In the genomic region with DNA sequence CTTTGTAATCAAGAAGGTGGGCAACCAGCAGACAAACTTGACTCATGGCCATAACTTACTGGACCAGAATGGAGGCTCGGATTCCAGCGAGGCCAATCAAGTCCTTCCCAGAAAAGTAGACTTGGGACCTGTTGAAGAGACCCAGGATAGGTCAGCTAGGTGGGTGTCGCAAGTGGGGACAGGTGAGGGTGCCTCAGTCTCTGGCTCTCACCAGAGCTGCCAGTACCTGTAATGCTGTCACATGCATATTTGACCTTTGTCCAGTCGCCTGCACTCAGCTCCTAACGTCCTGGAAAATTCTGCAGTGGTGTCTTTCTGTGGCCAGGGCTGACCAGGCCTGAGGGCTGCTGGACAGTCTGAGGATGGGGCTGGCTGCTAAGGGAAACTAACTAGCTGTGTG, we compare ENCODE assay signal across 23 mouse cellular contexts. TPM values are rescaled to one million over a fixed set of nuclear protein-coding genes. Genes with fewer than 3 reads are reported as not detected.
DNase-seq lines count a peak whose midpoint lies in the region; ATAC-seq and TF ChIP-seq lines count a peak whose summit lies in the region.
"Had no signal": no experiment of that assay in that cellular context is flagged by ENCODE, and none has a peak within 500 bp of the region (broad histone marks: within the 10 kb centered on the region; RNA-seq: fewer than 3 reads in every experiment).

No protein-coding gene starts in this region.

- no peak overlapping the region for H3K27ac ChIP-seq in forebrain, embryonic 11.5 days (ENCODE audit: low read depth, low read length)
- no peak overlapping the region for H3K27ac ChIP-seq in forebrain, postnatal 0 days (ENCODE audit: low read depth, low read length)
- H3K27ac ChIP-seq in kidney, postnatal 0 days: no peak overlapping the region
- no peak overlapping the region for H3K27ac ChIP-seq in midbrain, embryonic 12.5 days (replicated peaks)
- no peak overlapping the region for H3K27ac ChIP-seq in midbrain, embryonic 16.5 days (ENCODE audit: low read length)
- H3K27ac ChIP-seq: forebrain, embryonic 12.5 days; heart, embryonic 15.5 days; hindbrain, embryonic 15.5 days; neural tube, embryonic 12.5 days; stomach, postnatal 0 days had no signal

- intact Hi-C loops in heart, postnatal 10 days (cut with DNase I): no loop called here

- DNase-seq in forebrain, embryonic 11.5 days (ENCODE audit: low spot score): no peak
- DNase-seq in forebrain, postnatal 0 days: no peak
- no peak for DNase-seq in kidney, postnatal 0 days (ENCODE audit: low spot score)
- DNase-seq in kidney, adult 8-10 months: no peak
- DNase-seq in adrenal gland, postnatal 14 days: no peak
- no peak for DNase-seq in heart, postnatal 10 days
- DNase-seq: gastrocnemius, postnatal 14 days; layer of hippocampus, postnatal 36 days; right cerebral cortex, adult 18-20 months; thymus, adult 18-20 months had no signal

- H3K27me3 ChIP-seq in forebrain, embryonic 11.5 days (ENCODE audit: control insufficient read depth, insufficient read depth, low read length): no peaks in the 10 kb centered on the region
- H3K27me3 ChIP-seq in forebrain, postnatal 0 days (ENCODE audit: insufficient read depth, low read length): no peaks in the 10 kb centered on the region
- no peaks in the 10 kb centered on the region for H3K27me3 ChIP-seq in kidney, postnatal 0 days (ENCODE audit: insufficient read depth, low read length)
- H3K27me3 ChIP-seq in midbrain, embryonic 12.5 days: no peaks in the 10 kb centered on the region
- H3K27me3 ChIP-seq in midbrain, embryonic 16.5 days (ENCODE audit: control insufficient read depth, insufficient read depth, low read depth, low read length): no peaks in the 10 kb centered on the region
- H3K27me3 ChIP-seq: CH12.LX; forebrain, embryonic 12.5 days; heart, embryonic 15.5 days; hindbrain, embryonic 15.5 days; neural tube, embryonic 12.5 days had no signal

- peak; percentile 44; the same call in 1 of the 2 replicates for ATAC-seq in forebrain, embryonic 11.5 days (replicated peaks; ENCODE audit: low FRiP score)
- no peak for ATAC-seq in forebrain, postnatal 0 days
- ATAC-seq in kidney, postnatal 0 days (replicated peaks; ENCODE audit: low FRiP score, low read depth): peak; percentile 38
- ATAC-seq in midbrain, embryonic 12.5 days (ENCODE audit: low FRiP score, low read depth): 0 out of 2 replicates have a peak, but pooled peaks have one; percentile 38
- no peak for ATAC-seq in midbrain, embryonic 16.5 days
- ATAC-seq: activated CD4-positive, CD25-positive, alpha-beta regulatory T cell, adult 4 months; inflammation-experienced regulatory T-cells, adult 6 months had no signal

- WGBS in forebrain, embryonic 11.5 days: 86% methylated on average over 5 of the region's 5 CpGs
- WGBS in forebrain, postnatal 0 days: 90% methylated on average over 5 of the region's 5 CpGs
- 82% methylated on average over 5 of the region's 5 CpGs for WGBS in kidney, postnatal 0 days
- 86% methylated on average over 5 of the region's 5 CpGs for WGBS in midbrain, embryonic 12.5 days
- 95% methylated on average over 5 of the region's 5 CpGs for WGBS in midbrain, embryonic 16.5 days

- H3K4me3 ChIP-seq in forebrain, embryonic 11.5 days (ENCODE audit: low read depth, low read length): no peak overlapping the region
- H3K4me3 ChIP-seq in forebrain, postnatal 0 days (ENCODE audit: low read depth, low read length): no peak overlapping the region
- H3K4me3 ChIP-seq in kidney, postnatal 0 days (replicated peaks; ENCODE audit: low read depth, low read length): no peak overlapping the region
- no peak overlapping the region for H3K4me3 ChIP-seq in midbrain, embryonic 12.5 days
- H3K4me3 ChIP-seq in midbrain, embryonic 16.5 days (ENCODE audit: low read depth, low read length): no peak overlapping the region
- H3K4me3 ChIP-seq: erythroblast, embryonic 14.5 days; forebrain, embryonic 12.5 days; heart, embryonic 15.5 days; hindbrain, embryonic 15.5 days; midbrain, embryonic 10.5 days; neural tube, embryonic 12.5 days had no signal

- H3K4me2 ChIP-seq in forebrain, embryonic 11.5 days (ENCODE audit: low read depth, low read length, severe bottlenecking): no peak overlapping the region
- no peak overlapping the region for H3K4me2 ChIP-seq in forebrain, postnatal 0 days (ENCODE audit: low read depth)
- H3K4me2 ChIP-seq in kidney, postnatal 0 days (ENCODE audit: low read length): no peak overlapping the region
- H3K4me2 ChIP-seq in midbrain, embryonic 12.5 days (replicated peaks): no peak overlapping the region
- H3K4me2 ChIP-seq in midbrain, embryonic 16.5 days (ENCODE audit: low read length): no peak overlapping the region
- H3K4me2 ChIP-seq: forebrain, embryonic 12.5 days; heart, embryonic 15.5 days; hindbrain, embryonic 15.5 days; lung, embryonic 14.5 days had no signal

- peaks cover 9% of the 10 kb centered on the region for H3K36me3 ChIP-seq in forebrain, embryonic 11.5 days (ENCODE audit: control insufficient read depth, insufficient read depth, low read length)
- H3K36me3 ChIP-seq in forebrain, postnatal 0 days (ENCODE audit: insufficient read depth): peaks cover 21% of the 10 kb centered on the region
- peaks cover 7% of the 10 kb centered on the region for H3K36me3 ChIP-seq in kidney, postnatal 0 days (ENCODE audit: insufficient read depth, low read length)
- H3K36me3 ChIP-seq in midbrain, embryonic 12.5 days: peaks cover 19% of the 10 kb centered on the region
- H3K36me3 ChIP-seq in midbrain, embryonic 16.5 days (ENCODE audit: control insufficient read depth, insufficient read depth, low read length): peaks cover 14% of the 10 kb centered on the region

- H3K9me3 ChIP-seq in forebrain, embryonic 11.5 days (ENCODE audit: control insufficient read depth, low read length): no peaks in the 10 kb centered on the region
- no peaks in the 10 kb centered on the region for H3K9me3 ChIP-seq in forebrain, postnatal 0 days (ENCODE audit: low read length)
- no peaks in the 10 kb centered on the region for H3K9me3 ChIP-seq in kidney, postnatal 0 days (replicated peaks; ENCODE audit: low read length)
- no peaks in the 10 kb centered on the region for H3K9me3 ChIP-seq in midbrain, embryonic 12.5 days
- no peaks in the 10 kb centered on the region for H3K9me3 ChIP-seq in midbrain, embryonic 16.5 days (replicated peaks; ENCODE audit: control insufficient read depth, low read length, poor library complexity, severe bottlenecking)
- H3K9me3 ChIP-seq: forebrain, embryonic 12.5 days; heart, embryonic 15.5 days; hindbrain, embryonic 15.5 days; midbrain, embryonic 10.5 days; neural tube, embryonic 12.5 days had no signal

- no peak overlapping the region for H3K9ac ChIP-seq in forebrain, embryonic 11.5 days (ENCODE audit: low read length)
- H3K9ac ChIP-seq in forebrain, postnatal 0 days: no peak overlapping the region
- H3K9ac ChIP-seq in kidney, postnatal 0 days (ENCODE audit: low read depth, low read length): no peak overlapping the region
- no peak overlapping the region for H3K9ac ChIP-seq in midbrain, embryonic 12.5 days (replicated peaks)
- no peak overlapping the region for H3K9ac ChIP-seq in midbrain, embryonic 16.5 days (ENCODE audit: low read depth, low read length)
- H3K9ac ChIP-seq: forebrain, embryonic 12.5 days; heart, embryonic 15.5 days; hindbrain, embryonic 15.5 days; lung, embryonic 14.5 days; neural tube, embryonic 12.5 days had no signal

- no peak for TF ChIP-seq CTCF in forebrain, postnatal 0 days (IDR thresholded peaks at IDR 0.05; ENCODE audit: low read depth)
- no peak for TF ChIP-seq CTCF in kidney, postnatal 0 days (IDR thresholded peaks at IDR 0.05; ENCODE audit: low read depth)

- H3K4me1 ChIP-seq in forebrain, embryonic 11.5 days (replicated peaks; ENCODE audit: control insufficient read depth, insufficient read depth, low read length): no peaks in the 10 kb centered on the region; the same call in 1 of the 2 replicates
- no peaks in the 10 kb centered on the region for H3K4me1 ChIP-seq in forebrain, postnatal 0 days (ENCODE audit: insufficient read depth)
- H3K4me1 ChIP-seq in kidney, postnatal 0 days (replicated peaks; ENCODE audit: insufficient read depth, low read length): no peaks in the 10 kb centered on the region
- peaks cover 7% of the 10 kb centered on the region; the same call in 1 of the 2 replicates for H3K4me1 ChIP-seq in midbrain, embryonic 12.5 days
- no peaks in the 10 kb centered on the region for H3K4me1 ChIP-seq in midbrain, embryonic 16.5 days (ENCODE audit: control insufficient read depth, insufficient read depth, low read length)
- H3K4me1 ChIP-seq: heart, embryonic 15.5 days; hindbrain, embryonic 15.5 days; neural tube, embryonic 12.5 days had no signal

RNA-seq across cellular contexts. Expression of gene Pik3cd, which starts 9.1 kb away (rescaled TPM):
- polyA plus RNA-seq in forebrain, embryonic 11.5 days (2014; fragmentation: Nextera tagmentation; extraction: Ambion mirVana): 6.3 and 7.0 TPM in 2 replicates
- total RNA-seq in forebrain, postnatal 0 days (2014; rRNA removed): 17.0 and 21.8 TPM in 2 replicates
- polyA plus RNA-seq in forebrain, postnatal 0 days (2015; fragmentation: Nextera tagmentation; extraction: Ambion mirVana): 11.3 and 11.7 TPM in 2 replicates
- polyA plus RNA-seq in kidney, postnatal 0 days (2015; fragmentation: Nextera tagmentation; extraction: Ambion mirVana): 3.6 and 3.8 TPM in 2 replicates
- 13.2 and 14.0 TPM in 2 replicates for polyA plus RNA-seq in midbrain, embryonic 12.5 days (2016; fragmentation: Nextera tagmentation; extraction: Ambion mirVana)
- 13.9 and 15.7 TPM in 2 replicates for polyA plus RNA-seq in midbrain, embryonic 16.5 days (2015; fragmentation: Nextera tagmentation; extraction: Ambion mirVana)
- 4.4 and 19.1 TPM in 2 replicates for total RNA-seq in adrenal gland, postnatal 14 days (2021)
- 1 to 10 TPM; 4.1 to 4.6 TPM for total RNA-seq in heart, postnatal 10 days (2021)

RNA-seq across cellular contexts. Expression of gene Tmem201, which starts 26.4 kb away (rescaled TPM):
- polyA plus RNA-seq in forebrain, embryonic 11.5 days (2014; fragmentation: Nextera tagmentation; extraction: Ambion mirVana): 25.1 and 26.3 TPM in 2 replicates
- 38.6 and 50.7 TPM in 2 replicates for total RNA-seq in forebrain, postnatal 0 days (2014; rRNA removed)
- polyA plus RNA-seq in forebrain, postnatal 0 days (2015; fragmentation: Nextera tagmentation; extraction: Ambion mirVana): 31.9 and 39.6 TPM in 2 replicates
- polyA plus RNA-seq in kidney, postnatal 0 days (2015; fragmentation: Nextera tagmentation; extraction: Ambion mirVana): 22.3 and 23.5 TPM in 2 replicates
- polyA plus RNA-seq in midbrain, embryonic 12.5 days (2016; fragmentation: Nextera tagmentation; extraction: Ambion mirVana): 38.2 and 39.3 TPM in 2 replicates
- 46.3 and 47.8 TPM in 2 replicates for polyA plus RNA-seq in midbrain, embryonic 16.5 days (2015; fragmentation: Nextera tagmentation; extraction: Ambion mirVana)
- 32.1 and 36.3 TPM in 2 replicates for total RNA-seq in adrenal gland, postnatal 14 days (2021)
- 10 to 100 TPM; 82.8 to 88.9 TPM for total RNA-seq in heart, postnatal 10 days (2021)

Comparison
In these comparisons a context has a peak if more than half of its experiments do, and no peak if none do; other contexts are left out.
1. ATAC-seq: peak in forebrain, embryonic 11.5 days (single experiment), kidney, postnatal 0 days (single experiment) and midbrain, embryonic 12.5 days (single experiment); none in forebrain, postnatal 0 days (single experiment) and midbrain, embryonic 16.5 days (single experiment).